Mouse (Mus musculus) ovary, adult 2 months (tissue): ENCODE measurements around the gene Carm1. TPM values are rescaled to one million over a fixed set of nuclear protein-coding genes. Genes with fewer than 3 reads are reported as not detected.

Experiments used
- polyA plus RNA-seq: library from polyadenylated mRNA; depleted of rRNA; stranded (reverse); fragments of >200 nt; gene quantifications from 2 replicates; pipeline ENCODE4 v1.2.3, GENCODE M21; 2012; rRNA removed

Gene Carm1
- 155 and 191 TPM in 2 replicates for polyA plus RNA-seq

GRCm38 (mm10) chr9:21546789-21547074 lies at the start of gene Carm1:
Carm1 (plus strand) TSS chr9:21546894.

GRCm38 (mm10) chr9:21509772-21510688 lies 36.7 kb upstream of the Carm1 start, which contains the start of gene Tmed1:
Tmed1 (minus strand) TSS chr9:21510252.

GRCm38 (mm10) chr9:21525937-21526633 lies 20.6 kb upstream of the Carm1 start, which contains the start of gene AB124611:
AB124611 (plus strand) TSS chr9:21526176.

GRCm38 (mm10) chr9:21592703-21593121 lies 46.0 kb downstream of the Carm1 start, which contains the start of the genes Timm29 and Yipf2:
Timm29 (plus strand) TSS chr9:21592722.
Yipf2 (minus strand) TSS chr9:21592828.

GRCm38 (mm10) chr9:21615617-21616231 lies 69.0 kb downstream of the Carm1 start, which contains the start of gene Smarca4:
Smarca4 (plus strand) TSS chr9:21616169.

Other genes starting within 250 kb of the Carm1 start
- 17.1 and 18.8 TPM in 2 replicates for gene Ap1m2, start 234.6 kb upstream of the Carm1 start, polyA plus RNA-seq
- 71.0 and 88.8 TPM in 2 replicates for gene Slc44a2, start 226.2 kb upstream of the Carm1 start, polyA plus RNA-seq
- 97.9 and 135 TPM in 2 replicates for gene Ilf3, start 179.0 kb upstream of the Carm1 start, polyA plus RNA-seq
- gene Qtrt1, start 135.1 kb upstream of the Carm1 start, polyA plus RNA-seq, result 70.2 and 79.6 TPM in 2 replicates
- gene Dnm2, start 122.0 kb upstream of the Carm1 start, polyA plus RNA-seq, result 123 and 138 TPM in 2 replicates
- 86.0 and 101 TPM in 2 replicates for gene Tmed1, start 36.6 kb upstream of the Carm1 start, polyA plus RNA-seq
- 3.6 and 4.4 TPM in 2 replicates for gene AB124611, start 20.7 kb upstream of the Carm1 start, polyA plus RNA-seq
- gene Timm29, start 45.8 kb downstream of the Carm1 start, polyA plus RNA-seq, result 39.8 and 49.5 TPM in 2 replicates
- 68.8 and 69.2 TPM in 2 replicates for gene Yipf2, start 45.9 kb downstream of the Carm1 start, polyA plus RNA-seq
- 71.6 and 79.7 TPM in 2 replicates for gene Smarca4, start 69.3 kb downstream of the Carm1 start, polyA plus RNA-seq
- 70.7 and 74.7 TPM in 2 replicates for gene Ldlr, start 176.6 kb downstream of the Carm1 start, polyA plus RNA-seq
- gene Spc24, start 213.4 kb downstream of the Carm1 start, polyA plus RNA-seq, result 26.6 and 31.0 TPM in 2 replicates